Mouse (Mus musculus) midbrain, embryonic 12.5 days (tissue): Measurements from ENCODE around the gene Sfxn4. TPM values are rescaled to one million over a fixed set of nuclear protein-coding genes. Genes with fewer than 3 reads are reported as not detected.

ENCODE experiments used
- ATAC-seq: fragments of 200-750 bp; cut with Nextera tagmentation; 2 replicates; pipeline ENCODE4 v1.8.0; 2017; ENCODE audit warnings: low read depth, moderate TSS enrichment, moderate library complexity; ENCODE audit not compliant: low FRiP score
- H3K27ac ChIP-seq: fragments of 300-500 bp; sonication (generic); replicated peaks from 2 replicates; pipeline ENCODE4 v1.5.1; 2016; ENCODE audit warnings: mild to moderate bottlenecking
- H3K27me3 ChIP-seq: fragments of 300-500 bp; sonication (generic); 2 replicates; pipeline ENCODE4 v1.6.1; 2016; ENCODE audit warnings: mild to moderate bottlenecking
- H3K36me3 ChIP-seq: fragments of 300-500 bp; sonication (generic); 2 replicates; pipeline ENCODE4 v1.6.1; 2016
- H3K4me1 ChIP-seq: fragments of 300-500 bp; sonication (generic); 2 replicates; pipeline ENCODE4 v1.6.1; 2016
- H3K4me2 ChIP-seq: fragments of 300-500 bp; sonication (generic); replicated peaks from 2 replicates; pipeline ENCODE4 v1.6.1; 2016; ENCODE audit warnings: mild to moderate bottlenecking, moderate library complexity
- H3K4me3 ChIP-seq: fragments of 300-500 bp; sonication (generic); 2 replicates; pipeline ENCODE4 v1.5.1; 2016; ENCODE audit warnings: mild to moderate bottlenecking
- H3K9ac ChIP-seq: fragments of 300-500 bp; sonication (generic); replicated peaks from 2 replicates; pipeline ENCODE4 v1.6.1; 2016; ENCODE audit warnings: mild to moderate bottlenecking, moderate library complexity
- H3K9me3 ChIP-seq: fragments of 300-500 bp; sonication (generic); 2 replicates; pipeline ENCODE4 v1.6.1; 2016; ENCODE audit warnings: mild to moderate bottlenecking
- WGBS: fragments of 180-500 bp; shearing (Covaris S2); methylation state at CpG from one replicate; pipeline ENCODE4 v1.1.7; 2016; 5-methylcytosine and 5-hydroxymethylcytosine counted together
- polyA plus RNA-seq: library from polyadenylated mRNA; unstranded; fragments of >200 nt; fragmentation: Nextera tagmentation; extraction: Ambion mirVana; gene quantifications from 2 replicates; pipeline ENCODE4 v1.2.1, GENCODE M21; 2016

Gene Sfxn4
- polyA plus RNA-seq, 1 experiment from 2014 or later, result 13.8 TPM

GRCm38 (mm10) chr19:60812036-60812389 is 49.3 kb downstream of the Sfxn4 start:
- Histone ChIP-seq H3K36me3 (peaks cover 13% of the 10 kb centered on the region), H3K27me3 (no peaks in the 10 kb centered on the region; the same call in 1 of the 2 replicates), H3K4me1 (peaks cover 7% of the 10 kb centered on the region; the same call in 1 of the 2 replicates), H3K4me3 (peak overlapping the region; percentile 81), H3K9me3 (no peaks in the 10 kb centered on the region), H3K4me2 (peak overlapping the region; percentile 78), H3K9ac (peak overlapping the region; percentile 78), H3K27ac (peak overlapping the region; percentile 49; the same call in 1 of the 2 replicates)
- 26% methylated on average over 10 of the region's 10 CpGs for WGBS
- no peak for ATAC-seq

- ATAC-seq, result peak; percentile 99
Measured at GRCm38 (mm10) chr19:60811098-60812035, 49.9 kb downstream of the Sfxn4 start, which contains the start of gene Fam45a. TSS of gene Fam45a (plus strand) at chr19:60811585.

GRCm38 (mm10) chr19:60809927-60810326 is 51.4 kb downstream of the Sfxn4 start:
- 93% methylated on average over 2 of the region's 2 CpGs for WGBS
- no peak overlapping the region for H3K27ac ChIP-seq
- no peak overlapping the region for H3K4me3 ChIP-seq
- H3K36me3 ChIP-seq, result peaks cover under 1% of the 10 kb centered on the region; the same call in 1 of the 2 replicates
- no peak overlapping the region for H3K9ac ChIP-seq
- H3K4me2 ChIP-seq, result no peak overlapping the region
- no peaks in the 10 kb centered on the region; the same call in 1 of the 2 replicates for H3K27me3 ChIP-seq
- H3K9me3 ChIP-seq, result no peaks in the 10 kb centered on the region
- peaks cover 7% of the 10 kb centered on the region; the same call in 1 of the 2 replicates for H3K4me1 ChIP-seq
- no peak for ATAC-seq

More at GRCm38 (mm10) chr19:60811098-60812035, 49.9 kb downstream of the Sfxn4 start, which contains the start of gene Fam45a:
- 1% methylated on average over 45 of the region's 45 CpGs for WGBS
- H3K36me3 ChIP-seq, result peaks cover 8% of the 10 kb centered on the region
- H3K27me3 ChIP-seq, result no peaks in the 10 kb centered on the region; the same call in 1 of the 2 replicates
- H3K4me1 ChIP-seq, result peaks cover 7% of the 10 kb centered on the region; the same call in 1 of the 2 replicates
- H3K4me3 ChIP-seq, result peak within 1 kb of the TSS; percentile 81
- H3K27ac ChIP-seq, result peak within 1 kb of the TSS; percentile 49
- peak within 1 kb of the TSS; percentile 78 for H3K4me2 ChIP-seq
- H3K9me3 ChIP-seq, result no peaks in the 10 kb centered on the region
- peak within 1 kb of the TSS; percentile 78 for H3K9ac ChIP-seq

- no peaks in the 10 kb centered on the region; the same call in 1 of the 2 replicates for H3K27me3 ChIP-seq
- H3K9me3 ChIP-seq, result no peaks in the 10 kb centered on the region
- WGBS, result 76% methylated on average over 2 of the region's 2 CpGs
- no peaks in the 10 kb centered on the region for H3K36me3 ChIP-seq
- no peak for ATAC-seq
- no peak overlapping the region for H3K9ac ChIP-seq
- H3K4me2 ChIP-seq, result no peak overlapping the region
- H3K27ac ChIP-seq, result no peak overlapping the region
- no peak overlapping the region for H3K4me3 ChIP-seq
- H3K4me1 ChIP-seq, result no peaks in the 10 kb centered on the region
Measured at GRCm38 (mm10) chr19:60804903-60805302, 56.4 kb downstream of the Sfxn4 start.

GRCm38 (mm10) chr19:60799867-60800569 is 61.3 kb downstream of the Sfxn4 start:
- no peaks in the 10 kb centered on the region for H3K36me3 ChIP-seq
- 73% methylated on average over 7 of the region's 7 CpGs for WGBS
- H3K4me3 ChIP-seq, result no peak overlapping the region
- no peak overlapping the region for H3K4me2 ChIP-seq
- H3K9me3 ChIP-seq, result no peaks in the 10 kb centered on the region
- H3K9ac ChIP-seq, result no peak overlapping the region
- H3K27me3 ChIP-seq, result no peaks in the 10 kb centered on the region
- H3K4me1 ChIP-seq, result no peaks in the 10 kb centered on the region
- ATAC-seq, result no peak
- no peak overlapping the region for H3K27ac ChIP-seq

- no peak for ATAC-seq
- 91% methylated on average over 2 of the region's 2 CpGs for WGBS
Measured at GRCm38 (mm10) chr19:60797415-60797814, 63.9 kb downstream of the Sfxn4 start.

GRCm38 (mm10) chr19:60795244-60795643 is 66.0 kb downstream of the Sfxn4 start:
- Histone ChIP-seq H3K4me2 (no peak overlapping the region), H3K36me3 (no peaks in the 10 kb centered on the region), H3K27me3 (no peaks in the 10 kb centered on the region), H3K27ac (no peak overlapping the region), H3K9me3 (no peaks in the 10 kb centered on the region), H3K9ac (no peak overlapping the region), H3K4me1 (no peaks in the 10 kb centered on the region; the same call in 1 of the 2 replicates), H3K4me3 (no peak overlapping the region)
- ATAC-seq, result no peak
- WGBS, result 74% methylated on average over 2 of the region's 2 CpGs

More at GRCm38 (mm10) chr19:60797415-60797814, 63.9 kb downstream of the Sfxn4 start:
- H3K4me2 ChIP-seq, result no peak overlapping the region
- H3K9me3 ChIP-seq, result no peaks in the 10 kb centered on the region
- H3K27ac ChIP-seq, result no peak overlapping the region
- H3K4me1 ChIP-seq, result no peaks in the 10 kb centered on the region
- no peaks in the 10 kb centered on the region for H3K36me3 ChIP-seq
- no peak overlapping the region for H3K4me3 ChIP-seq
- no peaks in the 10 kb centered on the region for H3K27me3 ChIP-seq
- no peak overlapping the region for H3K9ac ChIP-seq

GRCm38 (mm10) chr19:60793170-60793707 is 68.0 kb downstream of the Sfxn4 start:
- Histone ChIP-seq H3K27me3 (no peaks in the 10 kb centered on the region), H3K4me2 (no peak overlapping the region), H3K4me1 (peaks cover 3% of the 10 kb centered on the region), H3K4me3 (no peak overlapping the region), H3K36me3 (no peaks in the 10 kb centered on the region), H3K9ac (no peak overlapping the region), H3K9me3 (no peaks in the 10 kb centered on the region), H3K27ac (no peak overlapping the region)
- no peak for ATAC-seq
- WGBS, result 83% methylated on average over 2 of the region's 2 CpGs

GRCm38 (mm10) chr19:60791164-60791563 is 70.1 kb downstream of the Sfxn4 start:
- H3K27ac ChIP-seq, result peak overlapping the region; percentile 94
- H3K9me3 ChIP-seq, result no peaks in the 10 kb centered on the region
- no peaks in the 10 kb centered on the region for H3K27me3 ChIP-seq
- H3K4me1 ChIP-seq, result peaks cover 12% of the 10 kb centered on the region
- peak; percentile 31; the same call in 1 of the 2 replicates for ATAC-seq
- H3K4me3 ChIP-seq, result peak overlapping the region; percentile 96
- WGBS, result 18% methylated on average over 9 of the region's 9 CpGs
- no peaks in the 10 kb centered on the region for H3K36me3 ChIP-seq
- H3K9ac ChIP-seq, result peak overlapping the region; percentile 99
- H3K4me2 ChIP-seq, result peak overlapping the region; percentile 62

- peaks cover 13% of the 10 kb centered on the region for H3K4me1 ChIP-seq
- peak within 1 kb of the TSS; percentile 62 for H3K4me2 ChIP-seq
- H3K27ac ChIP-seq, result peak within 1 kb of the TSS; percentile 94
- no peaks in the 10 kb centered on the region for H3K36me3 ChIP-seq
- under 1% methylated on average over 57 of the region's 57 CpGs for WGBS
- H3K4me3 ChIP-seq, result peak within 1 kb of the TSS; percentile 96
- ATAC-seq, result peak; percentile 96
- H3K27me3 ChIP-seq, result no peaks in the 10 kb centered on the region
- no peaks in the 10 kb centered on the region for H3K9me3 ChIP-seq
- peak within 1 kb of the TSS; percentile 99 for H3K9ac ChIP-seq
Measured at GRCm38 (mm10) chr19:60790551-60791161, 70.6 kb downstream of the Sfxn4 start, which contains the start of gene Eif3a. TSS of gene Eif3a (minus strand) at chr19:60790658.

- Histone ChIP-seq H3K36me3 (no peaks in the 10 kb centered on the region), H3K4me2 (peak overlapping the region; percentile 62), H3K4me1 (peaks cover 13% of the 10 kb centered on the region), H3K9me3 (no peaks in the 10 kb centered on the region), H3K9ac (peak overlapping the region; percentile 99), H3K27ac (peak overlapping the region; percentile 94), H3K4me3 (peak overlapping the region; percentile 96), H3K27me3 (no peaks in the 10 kb centered on the region)
- WGBS, result under 1% methylated on average over 60 of the region's 60 CpGs
- ATAC-seq, result peak; percentile 73
Measured at GRCm38 (mm10) chr19:60789919-60790506, 71.3 kb downstream of the Sfxn4 start.
